Mouse (Mus musculus) forelimb bud, embryonic 11.5 days (tissue): Measurements from ENCODE around the gene Cmc2.

ENCODE experiments used
- DNase-seq: peaks from one replicate; pipeline ENCODE4 v3.0.0-alpha.2; 2012; ENCODE audit warnings: low read depth, low spot score

Gene Cmc2

DNA sequence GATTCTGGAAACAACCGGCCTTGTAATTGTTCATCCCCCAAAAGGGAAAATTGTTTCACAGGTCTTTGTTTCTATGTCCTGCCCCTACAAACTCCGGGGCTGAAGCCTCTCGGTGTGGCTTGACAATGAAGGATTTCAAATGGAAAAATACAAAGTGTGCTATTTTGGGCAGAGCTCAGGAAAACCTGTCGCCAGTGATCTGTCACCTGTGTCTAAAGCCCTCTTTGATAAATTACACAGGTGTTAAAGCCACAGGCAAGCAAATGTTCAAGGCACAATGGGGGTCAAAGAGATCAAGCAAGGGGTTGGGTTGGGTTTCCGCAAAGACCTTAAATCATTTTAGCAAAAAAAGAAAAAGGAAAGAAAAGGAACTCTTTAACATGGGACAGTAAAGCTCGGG, 78.6 kb downstream of the Cmc2 start:
- DNase-seq: no peak
